Mouse (Mus musculus) neural tube, embryonic 15.5 days (tissue): Measurements from ENCODE around the gene Nme4. TPM values are rescaled to one million over a fixed set of nuclear protein-coding genes. Genes with fewer than 3 reads are reported as not detected.

ENCODE experiments used
- polyA plus RNA-seq: library from polyadenylated mRNA; unstranded; fragments of >200 nt; fragmentation: Nextera tagmentation; extraction: Ambion mirVana; gene quantifications from 2 replicates; pipeline ENCODE4 v1.2.1, GENCODE M21; 2015

The Nme4 gene
- polyA plus RNA-seq, 1 experiment from 2014 or later = 20.3 TPM

Other genes with a start within 250 kb of the Nme4 start
- 15.5 and 18.1 TPM in 2 replicates for gene Wdr90, start 234.1 kb downstream of the Nme4 start, polyA plus RNA-seq
- 30.3 and 30.7 TPM in 2 replicates for gene Mcrip2, start 226.8 kb downstream of the Nme4 start, polyA plus RNA-seq
- gene Mettl26, start 220.5 kb downstream of the Nme4 start, polyA plus RNA-seq = 64.9 and 65.4 TPM in 2 replicates
- 0.47 and 0.52 TPM in 2 replicates for gene Wfikkn1, start 214.7 kb downstream of the Nme4 start, polyA plus RNA-seq
- 46.2 and 50.5 TPM in 2 replicates for gene Rab40c, start 175.9 kb downstream of the Nme4 start, polyA plus RNA-seq
- 71.9 and 78.2 TPM in 2 replicates for gene Pigq, start 150.7 kb downstream of the Nme4 start, polyA plus RNA-seq
- gene Nhlrc4, start 150.6 kb downstream of the Nme4 start, polyA plus RNA-seq = not detected in 2 replicates
- gene A930017K11Rik, start 143.0 kb downstream of the Nme4 start, polyA plus RNA-seq = 0.24 TPM in 1 of 2 replicates, not detected in the other
- gene Capn15, start 109.8 kb downstream of the Nme4 start, polyA plus RNA-seq = 20.1 and 22.5 TPM in 2 replicates
- 21.6 and 27.0 TPM in 2 replicates for gene Rab11fip3, start 26.0 kb downstream of the Nme4 start, polyA plus RNA-seq
- 42.8 and 42.9 TPM in 2 replicates for gene Decr2, start 5.3 kb downstream of the Nme4 start, polyA plus RNA-seq
- gene Tmem8, start 17.7 kb upstream of the Nme4 start, polyA plus RNA-seq = 4.3 and 5.9 TPM in 2 replicates
- 186 and 187 TPM in 2 replicates for gene Mrpl28, start 27.9 kb upstream of the Nme4 start, polyA plus RNA-seq
- 7.7 and 13.1 TPM in 2 replicates for gene Axin1, start 43.1 kb upstream of the Nme4 start, polyA plus RNA-seq
- gene Pdia2, start 103.5 kb upstream of the Nme4 start, polyA plus RNA-seq = 0.23 and 0.73 TPM in 2 replicates
- 21.4 and 25.9 TPM in 2 replicates for gene Rgs11, start 107.3 kb upstream of the Nme4 start, polyA plus RNA-seq
- 184 and 242 TPM in 2 replicates for gene Arhgdig, start 112.2 kb upstream of the Nme4 start, polyA plus RNA-seq
- 32.7 and 35.1 TPM in 2 replicates for gene Fam234a, start 148.6 kb upstream of the Nme4 start, polyA plus RNA-seq
- 97.7 and 102 TPM in 2 replicates for gene Luc7l, start 157.3 kb upstream of the Nme4 start, polyA plus RNA-seq